Mouse (Mus musculus): Measurements from ENCODE around the gene Hectd4. TPM values are rescaled to one million over a fixed set of nuclear protein-coding genes. Genes with fewer than 3 reads are reported as not detected.
"Not testable (repeated sequence)": the region's sequence is repeated elsewhere in the genome, so short reads cannot be mapped to it uniquely, and the experiment has no call there.

Hectd4 gene
- polyA plus RNA-seq, 1 experiment from 2014 or later = 5.5 TPM

DNA sequence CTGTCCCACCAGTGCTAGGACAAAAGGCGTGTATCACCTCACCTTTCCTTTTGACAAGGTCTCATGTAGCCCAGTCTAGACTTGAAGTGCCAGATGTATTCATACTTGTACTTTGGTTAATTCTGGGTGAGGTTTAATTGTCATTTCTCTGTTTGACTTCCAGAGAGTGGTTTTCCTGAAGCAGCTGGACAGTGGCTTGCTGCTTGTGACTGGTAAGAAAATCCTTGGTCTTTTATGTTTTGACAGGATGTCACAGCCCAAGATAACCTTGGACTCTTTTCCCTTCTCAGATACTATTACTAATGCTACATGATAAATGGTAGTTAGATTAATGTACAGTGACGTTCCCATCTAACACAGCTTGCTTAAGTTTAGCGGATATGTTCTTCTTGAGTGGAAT, 13.0 kb upstream of the Hectd4 start:
- WGBS = 83% methylated on average over 3 of the region's 3 CpGs
- Histone ChIP-seq H3K9me3 (replicated peaks) (no peaks in the 10 kb centered on the region), H3K4me1 (peaks cover 26% of the 10 kb centered on the region), H3K4me2 (replicated peaks) (no peak overlapping the region; the same call in 1 of the 2 replicates), H3K27ac (replicated peaks) (no peak overlapping the region), H3K36me3 (peaks cover 63% of the 10 kb centered on the region), H3K9ac (no peak overlapping the region), H3K4me3 (replicated peaks) (no peak overlapping the region), H3K27me3 (no peaks in the 10 kb centered on the region)
- no peak for ATAC-seq (ENCODE audit: insufficient number of reproducible peaks, low FRiP score, low TSS enrichment, low read depth)

DNA sequence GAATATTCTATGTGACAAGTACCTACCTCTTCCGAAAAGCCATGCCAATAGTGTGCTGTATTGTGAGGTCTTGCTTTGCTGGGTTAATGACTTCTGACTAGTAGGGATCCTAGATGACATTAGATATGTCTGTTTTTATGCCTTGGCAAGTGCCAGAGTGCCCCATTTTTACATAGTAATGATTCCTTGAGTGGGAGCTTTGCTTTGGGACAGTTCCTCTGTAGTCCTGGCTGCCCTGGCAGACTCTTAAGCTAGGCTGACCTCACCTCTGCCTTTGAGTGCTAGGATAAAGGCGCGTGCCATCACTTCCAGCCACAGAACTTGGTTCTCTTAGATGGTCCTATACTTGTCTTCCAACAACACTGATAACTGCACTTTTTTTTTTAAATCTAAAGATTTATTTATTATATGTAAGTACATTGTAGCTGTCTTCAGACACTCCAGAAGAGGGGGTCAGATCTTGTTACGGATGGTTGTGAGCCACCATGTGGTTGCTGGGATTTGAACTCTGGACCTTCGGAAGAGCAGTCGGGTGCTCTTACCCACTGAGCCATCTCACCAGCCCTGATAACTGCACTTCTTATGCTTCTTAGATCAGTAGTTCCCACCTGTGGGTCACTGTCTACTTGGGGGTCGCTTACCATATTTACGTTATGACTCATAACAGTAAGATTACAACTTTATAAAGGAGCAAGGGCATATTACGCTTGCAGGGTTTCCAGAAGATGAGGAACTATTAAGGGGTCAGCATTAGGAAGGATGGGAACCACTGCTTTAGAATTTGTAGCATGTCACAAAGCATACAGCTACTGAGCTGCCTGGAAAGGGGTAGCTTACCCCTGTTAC, 10.0 kb upstream of the Hectd4 start:
- Histone ChIP-seq H3K9me3 (replicated peaks) (no peaks in the 10 kb centered on the region), H3K36me3 (peaks cover 76% of the 10 kb centered on the region), H3K4me1 (peaks cover 26% of the 10 kb centered on the region), H3K27me3 (no peaks in the 10 kb centered on the region), H3K27ac (replicated peaks) (no peak overlapping the region), H3K4me3 (replicated peaks) (no peak overlapping the region), H3K4me2 (replicated peaks) (no peak overlapping the region), H3K9ac (no peak overlapping the region)
- ATAC-seq (ENCODE audit: insufficient number of reproducible peaks, low FRiP score, low TSS enrichment, low read depth) = no peak
- WGBS = 89% methylated on average over 9 of the region's 9 CpGs

DNA sequence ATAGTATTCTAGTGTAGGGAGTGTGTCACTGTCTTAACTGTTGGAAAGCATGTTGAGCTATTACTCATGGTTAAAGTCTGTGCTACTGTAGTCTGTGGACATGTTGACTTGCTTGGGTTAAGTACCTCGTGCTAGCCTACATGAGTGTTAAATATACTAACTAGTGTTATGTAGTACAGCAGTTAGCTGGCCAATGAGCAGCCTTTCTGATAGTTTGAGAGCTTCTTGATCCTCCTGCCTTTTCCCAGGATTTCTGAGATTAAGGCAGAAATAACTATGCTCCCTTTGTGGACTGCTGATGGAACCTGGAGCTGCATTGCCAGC, 9.5 kb upstream of the Hectd4 start:
- peaks cover 76% of the 10 kb centered on the region for H3K36me3 ChIP-seq
- no peaks in the 10 kb centered on the region for H3K9me3 ChIP-seq (replicated peaks)
- H3K4me1 ChIP-seq = peaks cover 24% of the 10 kb centered on the region
- no peak for ATAC-seq (ENCODE audit: insufficient number of reproducible peaks, low FRiP score, low TSS enrichment, low read depth)
- H3K4me3 ChIP-seq (replicated peaks) = no peak overlapping the region
- 88% methylated on average over 1 of the region's 1 CpGs for WGBS
- no peak overlapping the region for H3K27ac ChIP-seq (replicated peaks)
- H3K9ac ChIP-seq = no peak overlapping the region
- no peaks in the 10 kb centered on the region for H3K27me3 ChIP-seq
- H3K4me2 ChIP-seq (replicated peaks) = no peak overlapping the region

DNA sequence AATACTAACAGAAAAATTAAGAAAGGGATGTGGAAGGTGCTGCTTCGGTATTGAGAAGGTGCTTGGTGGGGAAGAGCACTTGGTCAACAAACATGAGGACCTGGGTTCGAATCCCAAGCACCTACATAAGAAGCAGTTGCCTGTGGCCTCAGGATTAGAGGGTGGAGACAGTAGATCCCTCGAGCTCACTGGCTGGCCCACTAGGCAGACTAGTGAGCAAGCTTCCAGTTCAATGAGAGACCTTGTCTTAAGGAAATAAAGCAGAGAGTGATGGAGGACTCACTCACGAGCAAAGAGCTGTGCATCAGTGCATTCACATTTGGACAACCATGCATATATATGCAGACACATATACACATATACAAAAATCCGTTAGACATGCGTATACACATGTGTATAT, 7.9 kb upstream of the Hectd4 start:
- Histone ChIP-seq H3K27ac (replicated peaks) (no peak overlapping the region), H3K4me2 (replicated peaks) (no peak overlapping the region), H3K9me3 (replicated peaks) (no peaks in the 10 kb centered on the region), H3K36me3 (peaks cover 60% of the 10 kb centered on the region), H3K4me1 (peaks cover 9% of the 10 kb centered on the region; the same call in 1 of the 2 replicates), H3K9ac (no peak overlapping the region), H3K4me3 (replicated peaks) (no peak overlapping the region), H3K27me3 (no peaks in the 10 kb centered on the region)
- no peak for ATAC-seq (ENCODE audit: insufficient number of reproducible peaks, low FRiP score, low TSS enrichment, low read depth)
- WGBS = 91% methylated on average over 6 of the region's 6 CpGs

DNA sequence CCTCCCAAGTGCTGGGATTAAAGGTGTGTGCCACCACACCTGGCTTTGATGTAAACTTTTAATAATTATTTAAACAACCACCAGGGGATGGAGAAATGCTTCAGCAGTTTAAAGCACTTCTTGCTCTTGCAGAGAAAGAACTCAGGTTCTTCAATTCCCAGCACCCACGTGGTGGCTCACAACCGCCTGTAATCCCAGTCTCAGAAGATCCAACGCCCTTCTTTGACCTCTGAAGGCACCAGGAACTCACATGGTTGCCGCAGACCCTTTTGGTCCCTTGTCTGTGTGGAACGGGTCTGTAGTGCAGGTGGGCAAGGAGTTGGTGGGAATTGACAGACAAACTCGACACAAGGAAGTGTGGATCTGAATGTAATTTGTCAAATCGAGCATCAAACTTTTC, 5.3 kb upstream of the Hectd4 start:
- Histone ChIP-seq H3K9ac (no peak overlapping the region), H3K4me3 (replicated peaks) (no peak overlapping the region), H3K9me3 (replicated peaks) (no peaks in the 10 kb centered on the region), H3K36me3 (peaks cover 34% of the 10 kb centered on the region), H3K27me3 (no peaks in the 10 kb centered on the region), H3K4me2 (replicated peaks) (no peak overlapping the region), H3K27ac (replicated peaks) (no peak overlapping the region; the same call in 1 of the 2 replicates), H3K4me1 (no peaks in the 10 kb centered on the region)
- 47% methylated on average over 7 of the region's 7 CpGs for WGBS
- ATAC-seq (ENCODE audit: insufficient number of reproducible peaks, low FRiP score, low TSS enrichment, low read depth) = no peak

DNA sequence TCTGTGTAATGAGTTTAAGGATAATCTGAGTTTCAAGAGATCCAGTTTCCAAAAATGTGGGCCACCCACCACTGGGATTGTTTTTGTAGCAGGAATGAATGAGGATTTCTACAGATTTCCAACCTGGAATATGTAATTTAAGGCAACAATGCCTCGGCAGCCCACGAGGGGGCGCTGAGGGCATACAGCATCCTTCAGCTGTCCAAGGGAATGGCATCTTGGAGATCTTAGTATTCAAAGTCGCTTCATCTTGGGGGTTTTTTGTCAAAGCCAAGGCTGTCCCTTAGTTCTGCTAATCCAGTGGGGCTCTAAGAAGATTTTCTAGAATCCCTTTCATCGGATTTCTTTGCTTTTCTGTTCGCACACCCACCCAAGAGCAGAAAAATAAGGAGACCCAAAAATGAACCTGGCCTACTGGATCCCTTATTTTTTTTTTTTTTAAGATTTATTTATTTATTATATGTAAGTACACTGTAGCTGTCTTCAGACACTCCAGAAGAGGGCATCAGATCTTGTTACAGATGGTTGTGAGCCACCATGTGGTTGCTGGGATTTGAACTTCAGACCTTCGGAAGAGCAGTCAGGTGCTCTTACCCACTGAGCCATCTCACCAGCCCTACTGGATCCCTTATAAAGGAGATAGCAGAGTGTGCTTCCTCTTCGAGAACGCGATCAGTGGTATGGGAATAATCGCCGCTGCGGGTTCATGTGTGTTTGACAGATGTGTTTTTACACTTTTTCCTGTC, 4.5 kb upstream of the Hectd4 start:
- ATAC-seq (ENCODE audit: insufficient number of reproducible peaks, low FRiP score, low TSS enrichment, low read depth) = no peak
- Histone ChIP-seq H3K36me3 (peaks cover 27% of the 10 kb centered on the region), H3K27me3 (no peaks in the 10 kb centered on the region), H3K9ac (no peak overlapping the region), H3K4me3 (replicated peaks) (no peak overlapping the region), H3K4me2 (replicated peaks) (no peak overlapping the region), H3K27ac (replicated peaks) (no peak overlapping the region), H3K9me3 (replicated peaks) (no peaks in the 10 kb centered on the region), H3K4me1 (no peaks in the 10 kb centered on the region)
- 51% methylated on average over 13 of the region's 13 CpGs for whole genome bisulfite sequencing

DNA sequence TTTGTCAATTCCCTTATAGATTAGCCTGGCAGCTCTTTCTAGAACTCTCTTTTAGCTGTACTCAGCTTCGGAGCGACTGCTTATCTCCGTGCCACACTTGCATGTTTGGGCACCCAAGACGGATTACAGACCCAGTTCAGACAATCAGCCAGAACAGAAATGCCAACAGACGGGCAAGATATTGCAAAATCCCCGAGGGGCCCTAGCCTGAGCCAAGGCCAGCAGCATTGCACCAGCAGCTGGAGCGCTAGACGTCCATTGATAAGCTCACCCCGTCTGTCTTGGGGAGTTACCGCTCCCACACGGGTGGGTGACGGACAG, 3.9 kb upstream of the Hectd4 start:
- peaks cover 22% of the 10 kb centered on the region for H3K36me3 ChIP-seq
- H3K4me2 ChIP-seq (replicated peaks) = no peak overlapping the region
- no peaks in the 10 kb centered on the region for H3K9me3 ChIP-seq (replicated peaks)
- no peak for ATAC-seq (ENCODE audit: insufficient number of reproducible peaks, low FRiP score, low TSS enrichment, low read depth)
- no peak overlapping the region for H3K4me3 ChIP-seq (replicated peaks)
- H3K27me3 ChIP-seq = no peaks in the 10 kb centered on the region
- H3K9ac ChIP-seq = no peak overlapping the region
- 82% methylated on average over 12 of the region's 12 CpGs for WGBS
- H3K4me1 ChIP-seq = peaks cover under 1% of the 10 kb centered on the region; the same call in 1 of the 2 replicates
- H3K27ac ChIP-seq (replicated peaks) = no peak overlapping the region

DNA sequence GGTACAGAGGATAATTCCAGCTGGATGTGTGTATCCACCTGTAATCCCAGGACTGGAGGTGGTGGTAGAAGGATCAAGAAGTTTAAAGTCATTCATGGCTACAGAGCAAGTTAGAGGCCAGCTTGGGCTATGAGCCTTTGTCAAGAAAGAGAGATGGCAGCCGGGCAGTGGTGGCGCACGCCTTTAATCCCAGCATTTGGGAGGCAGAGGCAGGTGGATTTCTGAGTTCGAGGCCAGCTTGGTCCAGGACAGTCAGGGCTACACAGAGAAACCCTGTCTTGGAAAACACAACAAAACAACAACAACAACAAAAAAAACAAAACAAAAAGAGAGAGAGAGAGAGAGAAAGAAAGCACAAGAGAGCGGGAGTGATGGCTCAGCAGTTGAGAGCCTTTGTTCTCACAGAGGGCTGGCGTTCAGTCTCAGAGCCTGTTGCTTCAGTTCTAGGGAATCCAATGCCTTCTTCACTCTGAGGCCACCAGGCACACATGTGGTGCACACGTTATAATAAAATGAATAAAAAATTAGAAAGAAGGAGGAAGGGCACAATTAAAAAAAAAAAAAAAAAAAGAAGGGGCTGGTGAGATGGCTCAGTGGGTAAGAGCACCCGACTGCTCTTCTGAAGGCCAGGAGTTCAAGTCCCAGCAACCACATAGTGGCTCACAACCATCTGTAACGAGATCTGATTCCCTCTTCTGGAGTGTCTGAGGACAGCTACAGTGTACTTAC, 3.3 kb upstream of the Hectd4 start:
- not testable (repeated sequence) for H3K9me3 ChIP-seq (replicated peaks); H3K27me3 ChIP-seq; ATAC-seq (ENCODE audit: insufficient number of reproducible peaks, low FRiP score, low TSS enrichment, low read depth); H3K4me3 ChIP-seq (replicated peaks); H3K9ac ChIP-seq; H3K4me1 ChIP-seq; H3K27ac ChIP-seq (replicated peaks); H3K4me2 ChIP-seq (replicated peaks)
- 80% methylated on average over 9 of the region's 9 CpGs for WGBS
- H3K36me3 ChIP-seq = peaks cover 15% of the 10 kb centered on the region

DNA sequence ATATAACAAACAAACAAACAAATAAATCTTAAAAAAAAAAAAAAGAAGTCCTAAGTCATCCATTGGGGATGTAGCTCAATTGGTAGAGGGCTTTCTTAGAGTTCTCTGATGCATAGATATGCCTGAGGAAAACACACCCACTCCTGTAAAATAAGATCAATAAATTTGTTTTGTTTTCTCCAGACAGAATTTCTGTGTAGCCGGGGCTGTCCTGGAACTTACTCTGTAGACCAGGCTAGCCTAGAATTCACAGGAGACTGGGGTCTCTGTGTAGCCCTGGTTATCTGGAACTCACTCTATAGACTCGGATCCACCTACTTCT, 2.7 kb upstream of the Hectd4 start:
- no peak for ATAC-seq (ENCODE audit: insufficient number of reproducible peaks, low FRiP score, low TSS enrichment, low read depth)
- WGBS = 88% methylated on average over 2 of the region's 2 CpGs
- H3K4me2 ChIP-seq (replicated peaks) = no peak overlapping the region
- H3K27ac ChIP-seq (replicated peaks) = no peak overlapping the region
- H3K36me3 ChIP-seq = peaks cover 10% of the 10 kb centered on the region
- H3K4me3 ChIP-seq (replicated peaks) = no peak overlapping the region
- no peaks in the 10 kb centered on the region for H3K27me3 ChIP-seq
- H3K9me3 ChIP-seq (replicated peaks) = no peaks in the 10 kb centered on the region
- H3K4me1 ChIP-seq = peaks cover 9% of the 10 kb centered on the region
- no peak overlapping the region for H3K9ac ChIP-seq

DNA sequence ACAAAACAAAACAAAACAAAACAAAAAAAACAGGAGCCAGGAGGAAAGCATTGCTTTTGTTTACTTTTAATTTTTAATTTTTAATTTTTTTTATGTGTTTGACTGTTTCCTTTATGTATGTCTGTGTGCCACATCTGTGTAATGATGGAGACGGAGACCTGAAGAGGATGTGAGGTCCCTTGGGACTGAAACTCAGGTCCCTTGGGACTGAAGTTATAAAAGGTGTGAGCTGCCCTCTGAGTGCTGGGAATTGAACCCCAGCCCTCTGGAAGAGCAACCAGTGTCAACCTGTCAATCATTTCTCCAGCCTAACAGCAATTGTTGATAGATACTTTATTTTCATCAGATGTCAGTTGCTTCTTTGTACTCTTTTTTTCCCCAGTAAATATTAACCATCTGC, 829 bp upstream of the Hectd4 start:
- Histone ChIP-seq H3K27ac (replicated peaks) (no peak overlapping the region), H3K27me3 (no peaks in the 10 kb centered on the region), H3K4me1 (peaks cover 9% of the 10 kb centered on the region), H3K9me3 (replicated peaks) (no peaks in the 10 kb centered on the region), H3K9ac (no peak overlapping the region), H3K4me3 (replicated peaks) (no peak overlapping the region), H3K36me3 (no peaks in the 10 kb centered on the region), H3K4me2 (replicated peaks) (no peak overlapping the region)
- WGBS = 73% methylated on average over 1 of the region's 1 CpGs
- ATAC-seq (ENCODE audit: insufficient number of reproducible peaks, low FRiP score, low TSS enrichment, low read depth) = no peak

DNA sequence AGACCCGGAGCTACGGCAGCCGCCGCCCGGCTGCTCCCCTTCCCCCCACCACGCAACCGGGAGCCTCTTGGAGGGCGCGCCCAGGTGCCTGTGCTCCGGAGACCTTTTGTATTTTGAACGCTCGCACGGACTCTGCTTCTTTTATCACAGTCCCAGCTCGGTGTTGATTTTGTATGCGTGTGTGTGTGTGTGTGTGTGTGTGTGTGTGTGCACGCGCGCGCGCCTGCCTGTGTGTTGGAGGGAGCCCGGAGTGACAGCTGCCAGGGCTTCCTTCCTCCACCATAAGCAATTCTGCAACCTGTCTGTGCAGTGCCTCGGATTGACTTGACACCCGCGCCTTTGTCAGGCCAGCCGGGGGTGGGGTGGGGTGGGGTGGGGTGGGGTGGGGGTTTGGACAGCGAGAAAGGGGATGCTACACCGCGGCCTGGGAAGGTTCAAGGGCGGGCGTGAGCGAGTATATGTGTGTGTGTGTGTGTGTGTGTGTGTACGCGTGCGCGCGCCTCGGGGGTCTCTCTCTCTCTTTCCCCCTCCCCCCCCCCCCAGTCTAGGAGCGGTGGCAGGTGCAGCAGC, 798 bp downstream of the Hectd4 start:
- H3K27ac ChIP-seq (replicated peaks) = peak overlapping the region; percentile 83
- peak overlapping the region; percentile 98 for H3K4me3 ChIP-seq (replicated peaks)
- H3K9ac ChIP-seq = peak overlapping the region; percentile 88
- H3K9me3 ChIP-seq (replicated peaks) = no peaks in the 10 kb centered on the region
- ATAC-seq (ENCODE audit: insufficient number of reproducible peaks, low FRiP score, low TSS enrichment, low read depth) = peak; percentile 5; the same call in 1 of the 2 replicates
- WGBS = 2% methylated on average over 37 of the region's 38 CpGs
- H3K36me3 ChIP-seq = no peaks in the 10 kb centered on the region
- peaks cover 9% of the 10 kb centered on the region for H3K4me1 ChIP-seq
- H3K4me2 ChIP-seq (replicated peaks) = peak overlapping the region; percentile 74
- no peaks in the 10 kb centered on the region for H3K27me3 ChIP-seq
